Mouse (Mus musculus): Measurements from ENCODE around the gene F8.

DNA sequence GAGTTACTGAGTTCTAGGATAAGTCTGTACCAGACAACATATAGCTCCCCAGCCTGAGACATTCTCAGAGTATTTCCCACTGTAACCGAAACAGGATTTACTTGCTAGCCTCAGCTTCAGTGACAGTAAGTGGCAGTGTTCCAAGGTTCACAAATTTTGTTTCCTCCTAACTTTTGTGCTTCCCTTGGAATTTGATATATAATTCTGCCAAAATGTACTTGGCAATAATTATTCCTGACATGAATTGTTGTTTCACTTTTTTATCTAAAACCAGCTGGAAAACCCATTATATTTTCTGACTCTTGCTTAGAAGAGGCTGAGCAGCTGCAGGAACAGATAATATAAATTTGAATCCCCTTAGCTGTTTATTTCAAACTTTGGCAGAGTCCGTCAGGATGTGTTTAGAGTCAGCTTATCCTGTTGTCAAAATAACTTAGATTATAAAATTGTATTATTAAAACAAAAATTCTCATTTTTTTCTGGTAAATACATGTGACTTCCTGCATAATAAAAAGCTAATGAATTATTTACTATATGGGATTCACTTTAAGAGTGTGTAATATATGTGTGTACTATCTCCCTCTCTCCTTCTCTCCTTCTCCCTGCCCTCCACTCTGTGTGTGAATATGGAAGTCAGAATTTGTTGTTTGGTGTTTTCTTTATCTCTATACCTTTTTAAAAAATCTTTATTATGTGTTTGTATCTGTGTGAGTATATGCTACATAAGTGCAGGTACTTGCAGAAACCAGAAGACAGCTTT, 9.6 kb downstream of the F8 start:
- TF ChIP-seq SIN3A (IDR thresholded peaks at IDR 0.05; ENCODE audit: low read length) (no peak), CTCF (conservative IDR thresholded peaks at IDR 0.05 in 1 of 2, IDR thresholded peaks at IDR 0.05 in 1 of 2; ENCODE audit: low read depth in 2 of 2, low read length in 2 of 2) (no peak), EP300 (IDR thresholded peaks at IDR 0.05; ENCODE audit: low read length) (no peak)
